Mouse (Mus musculus) erythroblast, embryonic 14.5 days (primary cell): ENCODE results near the gene Pax5.

Experiments used
- GATA1 ChIP-seq: IDR thresholded peaks from 2 replicates; pipeline ENCODE4 v1.6.1; 2012; ENCODE audit warnings: low read length, inconsistent platforms, mixed read lengths
- TAL1 ChIP-seq: IDR thresholded peaks from 3 replicates; pipeline ENCODE4 v1.6.1; 2012; ENCODE audit warnings: low read length, inconsistent platforms, mixed read lengths

GRCm38 (mm10) chr4:44711136-44711900, 1.0 kb upstream of the Pax5 start:
- TF ChIP-seq TAL1, result no peak
- no peak for TF ChIP-seq GATA1
